Mouse (Mus musculus): ENCODE measurements at regions not wholly inside any gene's neighbourhood (a gene's known extent, or its start where the extent isn't known, plus 50 kb on each side); places are given as distances from the start of the nearest gene placed in this dataset.

- Histone ChIP-seq H3K4me2 (ENCODE audit: insufficient read depth, low read depth, poor library complexity, severe bottlenecking) (no peak overlapping the region), H3K9me3 (replicated peaks; ENCODE audit: low read length) (peaks cover 77% of the 10 kb centered on the region), H3K27me3 (replicated peaks) (no peaks in the 10 kb centered on the region), H3K4me3 (replicated peaks in 1 of 3; ENCODE audit: low read depth in 2 of 3, low read length in 2 of 3, poor library complexity in 1 of 3) (no peak overlapping the region), H3K27ac (ENCODE audit: insufficient read depth, low read depth) (no peak overlapping the region), H3K79me2 (replicated peaks; ENCODE audit: control insufficient read depth, extremely low read depth, insufficient read depth, poor library complexity, severe bottlenecking) (no peaks in the 10 kb centered on the region), H3K9ac (ENCODE audit: insufficient read depth, low read depth) (no peak overlapping the region), H3K4me1 (ENCODE audit: control insufficient read depth in 1 of 2, insufficient read depth in 2 of 2) (no peaks in the 10 kb centered on the region), H3K36me3 (replicated peaks in 1 of 2; ENCODE audit: control insufficient read depth in 1 of 2, insufficient read depth in 1 of 2, low read length in 1 of 2) (no peaks in the 10 kb centered on the region)
- in situ Hi-C loops (cut with MboI; ENCODE audit: low pct_ligation_motif_present, low pct_unique_long_range_greater_than_20kb, low sequenced_read_pairs) (no loop called here), dilution Hi-C loops (cut with MboI; ENCODE audit: extremely low pct_ligation_motif_present, extremely low pct_unique_long_range_greater_than_20kb, low sequenced_read_pairs) (no loop called here)
- no peak for DNase-seq (ENCODE audit: extremely low read depth)
- no peak for TF ChIP-seq RAD21 (IDR thresholded peaks at IDR 0.05; ENCODE audit: low read depth, low read length)
- no peak for TF ChIP-seq GABPA (IDR thresholded peaks at IDR 0.05; ENCODE audit: insufficient replicate concordance, low read depth, low read length)
- TF ChIP-seq TBP (conservative IDR thresholded peaks at IDR 0.05; ENCODE audit: low read depth, low read length) = no peak
- no peak for TF ChIP-seq MXI1 (IDR thresholded peaks at IDR 0.05; ENCODE audit: low read depth, low read length)
- TF ChIP-seq NRF1 (IDR thresholded peaks at IDR 0.05; ENCODE audit: low read depth, low read length) = no peak
- TF ChIP-seq MYC (IDR thresholded peaks at IDR 0.05; ENCODE audit: low read depth, low read length) = no peak
- no peak for TF ChIP-seq HCFC1 (IDR thresholded peaks at IDR 0.05; ENCODE audit: low read depth, low read length)
- TF ChIP-seq NELFE (IDR thresholded peaks at IDR 0.05; ENCODE audit: low read depth, low read length) = no peak
- TF ChIP-seq USF1 (IDR thresholded peaks at IDR 0.05; ENCODE audit: low read depth, low read length) = no peak
- TF ChIP-seq KAT2A (IDR thresholded peaks at IDR 0.05; ENCODE audit: insufficient replicate concordance, low read length) = no peak
- TF ChIP-seq SIN3A (IDR thresholded peaks at IDR 0.05; ENCODE audit: low read length) = no peak
- no peak for TF ChIP-seq PAX5 (IDR thresholded peaks at IDR 0.05; ENCODE audit: low read length)
- TF ChIP-seq E2F4 (IDR thresholded peaks at IDR 0.05; ENCODE audit: insufficient replicate concordance, low read depth, low read length) = no peak
- TF ChIP-seq TCF12 (IDR thresholded peaks at IDR 0.05; ENCODE audit: low read depth, low read length) = no peak
- TF ChIP-seq MAX (IDR thresholded peaks at IDR 0.05; ENCODE audit: low read length) = no peak
Observed at GRCm38 (mm10) chr4:91091910-91092309, 308.7 kb downstream of the Elavl2 start.

- TF ChIP-seq RCOR1 (conservative IDR thresholded peaks at IDR 0.05; ENCODE audit: low read depth, low read length) = no peak
- no peak for TF ChIP-seq POLR2AphosphoS2 (IDR thresholded peaks at IDR 0.05; ENCODE audit: low read depth, low read length)
- TF ChIP-seq TBP (conservative IDR thresholded peaks at IDR 0.05; ENCODE audit: low read depth, low read length) = no peak
- TF ChIP-seq MAFK (IDR thresholded peaks at IDR 0.05; ENCODE audit: insufficient replicate concordance, low read length) = no peak
- TF ChIP-seq ZC3H11A (IDR thresholded peaks at IDR 0.05; ENCODE audit: low read depth, low read length) = no peak
- no peak for TF ChIP-seq USF2 (conservative IDR thresholded peaks at IDR 0.05; ENCODE audit: low read depth, low read length)
- TF ChIP-seq E2F4 (IDR thresholded peaks at IDR 0.05; ENCODE audit: insufficient replicate concordance, low read depth, low read length) = no peak
- TF ChIP-seq MYC (IDR thresholded peaks at IDR 0.05; ENCODE audit: low read depth, low read length) = no peak
- no peak for TF ChIP-seq NELFE (IDR thresholded peaks at IDR 0.05; ENCODE audit: low read depth, low read length)
- TF ChIP-seq ZNF384 (IDR thresholded peaks at IDR 0.05; ENCODE audit: low read depth, low read length) = no peak
- no peak for TF ChIP-seq HCFC1 (IDR thresholded peaks at IDR 0.05; ENCODE audit: low read depth, low read length)
- no peak for TF ChIP-seq SMC3 (IDR thresholded peaks at IDR 0.05; ENCODE audit: low read depth, low read length)
- TF ChIP-seq MXI1 (IDR thresholded peaks at IDR 0.05; ENCODE audit: low read depth, low read length) = no peak
- no peak for TF ChIP-seq BHLHE40 (IDR thresholded peaks at IDR 0.05; ENCODE audit: low read depth, low read length)
- no peak for TF ChIP-seq RAD21 (IDR thresholded peaks at IDR 0.05; ENCODE audit: low read depth, low read length)
- no peak for TF ChIP-seq JUND (conservative IDR thresholded peaks at IDR 0.05; ENCODE audit: low read depth, low read length)
- no peak for TF ChIP-seq PAX5 (IDR thresholded peaks at IDR 0.05; ENCODE audit: low read length)
- no peak for TF ChIP-seq CHD2 (IDR thresholded peaks at IDR 0.05; ENCODE audit: low read length)
- TF ChIP-seq JUN (IDR thresholded peaks at IDR 0.05; ENCODE audit: insufficient read depth, low read depth, low read length) = no peak
- no peak for TF ChIP-seq CHD1 (IDR thresholded peaks at IDR 0.05; ENCODE audit: low read depth, low read length)
- no peak overlapping the region for H3K4me3 ChIP-seq (replicated peaks in 1 of 3; ENCODE audit: low read depth in 2 of 3, low read length in 2 of 3, poor library complexity in 1 of 3)
- H3K9ac ChIP-seq (ENCODE audit: insufficient read depth, low read depth) = no peak overlapping the region
- no peaks in the 10 kb centered on the region for H3K79me2 ChIP-seq (replicated peaks; ENCODE audit: control insufficient read depth, extremely low read depth, insufficient read depth, poor library complexity, severe bottlenecking)
- DNase-seq (ENCODE audit: extremely low read depth) = no peak
- in situ Hi-C loops (cut with MboI; ENCODE audit: low pct_ligation_motif_present, low pct_unique_long_range_greater_than_20kb, low sequenced_read_pairs) = no loop called here
- no peaks in the 10 kb centered on the region for H3K36me3 ChIP-seq (replicated peaks in 1 of 2; ENCODE audit: control insufficient read depth in 1 of 2, insufficient read depth in 1 of 2, low read length in 1 of 2)
- H3K4me2 ChIP-seq (ENCODE audit: insufficient read depth, low read depth, poor library complexity, severe bottlenecking) = no peak overlapping the region
- no peak overlapping the region for H3K27ac ChIP-seq (ENCODE audit: insufficient read depth, low read depth)
- no peaks in the 10 kb centered on the region for H3K4me1 ChIP-seq (ENCODE audit: control insufficient read depth in 1 of 2, insufficient read depth in 2 of 2)
- dilution Hi-C loops (cut with MboI; ENCODE audit: extremely low pct_ligation_motif_present, extremely low pct_unique_long_range_greater_than_20kb, low sequenced_read_pairs) = no loop called here
- H3K9me3 ChIP-seq (replicated peaks; ENCODE audit: low read length) = peaks cover 65% of the 10 kb centered on the region
- H3K27me3 ChIP-seq (replicated peaks) = no peaks in the 10 kb centered on the region
Observed at GRCm38 (mm10) chr4:91083950-91084349, 316.6 kb downstream of the Elavl2 start.

Data from CH12.LX (cell line).